Mouse (Mus musculus) megakaryocyte, embryonic 14.5 days (primary cell): ENCODE results near the gene 4930470P17Rik. TPM values are rescaled to one million over a fixed set of nuclear protein-coding genes. Genes with fewer than 3 reads are reported as not detected.

Source experiments
- H3K27me3 ChIP-seq: replicated peaks from 2 replicates; pipeline ENCODE3; 2012; ENCODE audit warnings: inconsistent platforms
- H3K36me3 ChIP-seq: replicated peaks from 2 replicates; pipeline ENCODE3; 2012; ENCODE audit warnings: low read length, inconsistent platforms, mixed read lengths
- H3K4me1 ChIP-seq: 2 replicates; pipeline ENCODE4 v1.6.1; 2012; ENCODE audit warnings: inconsistent platforms
- H3K4me3 ChIP-seq: replicated peaks from 2 replicates; pipeline ENCODE3; 2012; ENCODE audit warnings: moderate library complexity, mild to moderate bottlenecking, inconsistent platforms
- H3K9me3 ChIP-seq: 2 replicates; pipeline ENCODE4 v1.6.1; 2012; ENCODE audit warnings: inconsistent platforms
- FLI1 ChIP-seq: IDR thresholded peaks from 2 replicates; pipeline ENCODE4 v1.6.1; 2012; ENCODE audit warnings: low read length, inconsistent platforms, mixed read lengths
- GATA1 ChIP-seq: IDR thresholded peaks from 3 replicates; pipeline ENCODE4 v1.6.1; 2012; ENCODE audit warnings: mixed read lengths, low read length, inconsistent platforms, borderline replicate concordance
- polyA plus RNA-seq: library from polyadenylated mRNA; stranded (reverse); fragments of >175 nt; gene quantifications from 2 replicates; pipeline ENCODE4 v1.2.3, GENCODE M21; 2012; ENCODE audit warnings: low replicate concordance; ENCODE audit not compliant: insufficient read depth

Gene 4930470P17Rik
- polyA plus RNA-seq, 1 experiment: not detected

GRCm38 (mm10) chr2:170549146-170549545, 52.7 kb downstream of the 4930470P17Rik start:
- no peak overlapping the region for H3K4me3 ChIP-seq
- H3K4me1 ChIP-seq: peaks cover 7% of the 10 kb centered on the region
- no peaks in the 10 kb centered on the region for H3K27me3 ChIP-seq
- peaks cover 5% of the 10 kb centered on the region; the same call in 1 of the 2 replicates for H3K9me3 ChIP-seq
- TF ChIP-seq FLI1: no peak
- no peak for TF ChIP-seq GATA1
- no peaks in the 10 kb centered on the region for H3K36me3 ChIP-seq

- Histone ChIP-seq H3K4me3 (no peak overlapping the region), H3K4me1 (peaks cover 7% of the 10 kb centered on the region), H3K9me3 (peaks cover 15% of the 10 kb centered on the region), H3K36me3 (no peaks in the 10 kb centered on the region), H3K27me3 (no peaks in the 10 kb centered on the region)
- TF ChIP-seq GATA1 (no peak), FLI1 (no peak)
These were observed 53.8 kb downstream of the 4930470P17Rik start for GRCm38 (mm10) chr2:170548046-170548445.

GRCm38 (mm10) chr2:170547526-170547925, 54.3 kb downstream of the 4930470P17Rik start:
- no peaks in the 10 kb centered on the region for H3K36me3 ChIP-seq
- no peak overlapping the region for H3K4me3 ChIP-seq
- peaks cover 7% of the 10 kb centered on the region for H3K4me1 ChIP-seq
- peaks cover 20% of the 10 kb centered on the region for H3K9me3 ChIP-seq
- no peak for TF ChIP-seq FLI1
- no peak for TF ChIP-seq GATA1
- H3K27me3 ChIP-seq: no peaks in the 10 kb centered on the region

GRCm38 (mm10) chr2:170545745-170546144, 56.1 kb downstream of the 4930470P17Rik start:
- no peak for TF ChIP-seq GATA1
- no peak for TF ChIP-seq FLI1
- H3K4me3 ChIP-seq: no peak overlapping the region
- peaks cover 7% of the 10 kb centered on the region for H3K4me1 ChIP-seq
- no peaks in the 10 kb centered on the region for H3K36me3 ChIP-seq
- peaks cover 23% of the 10 kb centered on the region for H3K9me3 ChIP-seq
- H3K27me3 ChIP-seq: no peaks in the 10 kb centered on the region

GRCm38 (mm10) chr2:170544950-170545349, 56.9 kb downstream of the 4930470P17Rik start:
- TF ChIP-seq FLI1: no peak
- no peak for TF ChIP-seq GATA1
- Histone ChIP-seq H3K4me3 (no peak overlapping the region), H3K27me3 (no peaks in the 10 kb centered on the region), H3K36me3 (no peaks in the 10 kb centered on the region), H3K9me3 (peaks cover 23% of the 10 kb centered on the region), H3K4me1 (peaks cover 4% of the 10 kb centered on the region; the same call in 1 of the 2 replicates)

GRCm38 (mm10) chr2:170544159-170544558, 57.7 kb downstream of the 4930470P17Rik start:
- H3K4me1 ChIP-seq: peaks cover 4% of the 10 kb centered on the region; the same call in 1 of the 2 replicates
- H3K36me3 ChIP-seq: no peaks in the 10 kb centered on the region
- peaks cover 23% of the 10 kb centered on the region for H3K9me3 ChIP-seq
- H3K4me3 ChIP-seq: no peak overlapping the region
- TF ChIP-seq GATA1 (no peak), FLI1 (no peak)
- no peaks in the 10 kb centered on the region for H3K27me3 ChIP-seq

GRCm38 (mm10) chr2:170543625-170544024, 58.2 kb downstream of the 4930470P17Rik start:
- TF ChIP-seq FLI1: no peak
- no peak for TF ChIP-seq GATA1
- no peaks in the 10 kb centered on the region for H3K27me3 ChIP-seq
- H3K4me1 ChIP-seq: peaks cover 4% of the 10 kb centered on the region; the same call in 1 of the 2 replicates
- no peaks in the 10 kb centered on the region for H3K36me3 ChIP-seq
- H3K4me3 ChIP-seq: no peak overlapping the region
- H3K9me3 ChIP-seq: peaks cover 23% of the 10 kb centered on the region

GRCm38 (mm10) chr2:170539211-170539610, 62.6 kb downstream of the 4930470P17Rik start:
- TF ChIP-seq FLI1: no peak
- no peak overlapping the region for H3K4me3 ChIP-seq
- H3K9me3 ChIP-seq: peaks cover 19% of the 10 kb centered on the region

GRCm38 (mm10) chr2:170535841-170536240, 66.0 kb downstream of the 4930470P17Rik start:
- Histone ChIP-seq H3K4me1 (peaks cover 41% of the 10 kb centered on the region), H3K9me3 (no peaks in the 10 kb centered on the region), H3K36me3 (no peaks in the 10 kb centered on the region), H3K27me3 (no peaks in the 10 kb centered on the region), H3K4me3 (no peak overlapping the region)
- TF ChIP-seq FLI1: no peak
- no peak for TF ChIP-seq GATA1

More at GRCm38 (mm10) chr2:170539211-170539610, 62.6 kb downstream of the 4930470P17Rik start:
- no peaks in the 10 kb centered on the region for H3K27me3 ChIP-seq
- no peaks in the 10 kb centered on the region for H3K36me3 ChIP-seq
- peaks cover 18% of the 10 kb centered on the region for H3K4me1 ChIP-seq

GRCm38 (mm10) chr2:170534803-170535174, 67.0 kb downstream of the 4930470P17Rik start:
- TF ChIP-seq GATA1 (no peak), FLI1 (no peak)
- H3K9me3 ChIP-seq: 0 out of 2 replicates have a peak, but pooled peaks cover 6% of the 10 kb centered on the region
- no peaks in the 10 kb centered on the region for H3K27me3 ChIP-seq
- H3K36me3 ChIP-seq: no peaks in the 10 kb centered on the region
- H3K4me3 ChIP-seq: peak overlapping the region; percentile 75
- H3K4me1 ChIP-seq: peaks cover 41% of the 10 kb centered on the region

- TF ChIP-seq FLI1: no peak
- no peak for TF ChIP-seq GATA1
- Histone ChIP-seq H3K27me3 (no peaks in the 10 kb centered on the region), H3K4me3 (no peak overlapping the region), H3K36me3 (no peaks in the 10 kb centered on the region), H3K4me1 (peaks cover 41% of the 10 kb centered on the region), H3K9me3 (0 out of 2 replicates have a peak, but pooled peaks cover 8% of the 10 kb centered on the region)
These were observed 67.6 kb downstream of the 4930470P17Rik start for GRCm38 (mm10) chr2:170534116-170534802.
